Mouse (Mus musculus): ENCODE measurements at regions not wholly inside any gene's neighbourhood (a gene's known extent, or its start where the extent isn't known, plus 50 kb on each side); places are given as distances from the start of the nearest gene placed in this dataset.

DNA sequence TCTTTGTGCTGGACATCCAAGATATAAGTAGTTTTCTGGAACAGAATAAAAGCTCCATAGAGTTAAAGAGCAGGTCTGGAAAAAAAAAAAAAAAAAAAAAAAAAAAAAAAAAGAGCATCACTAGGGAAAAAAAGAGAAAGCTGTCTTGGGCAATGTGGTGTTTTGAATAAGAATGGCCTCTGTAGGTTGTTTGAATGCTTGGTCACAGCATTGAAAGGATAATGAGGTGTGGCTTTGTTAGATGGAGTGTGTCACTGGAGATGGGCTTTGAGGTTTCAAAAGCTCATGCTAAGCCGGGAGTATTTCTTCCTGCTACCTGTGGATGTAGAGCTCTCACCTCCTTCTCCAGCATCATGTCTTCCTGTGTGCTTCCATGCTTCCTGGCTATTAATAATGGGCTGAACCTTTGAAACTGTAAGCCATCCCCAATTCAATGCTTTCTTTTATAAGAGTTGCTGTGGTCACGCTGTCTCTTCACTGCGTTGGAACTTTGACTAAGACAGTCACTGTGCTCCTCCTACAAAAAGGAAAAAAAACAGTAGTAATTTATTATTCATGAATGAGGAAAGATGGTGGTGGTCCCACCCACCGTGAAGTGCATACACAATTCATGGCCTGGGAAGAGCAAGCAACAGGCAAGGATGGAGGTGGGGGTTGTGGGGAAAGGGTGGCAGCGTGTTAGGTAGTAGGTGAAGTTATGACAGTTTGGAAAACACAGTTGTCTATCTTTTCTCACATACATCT lies 283.2 kb upstream of the Tbc1d5 start:
- TF ChIP-seq CTCF (IDR thresholded peaks at IDR 0.05), result no peak
- ATAC-seq, result no peak
- in situ Hi-C loops (cut with MboI; ENCODE audit: low pct_unique_long_range_greater_than_20kb), result no loop called here
- DNase-seq (ENCODE audit: low read depth, low spot score), result no peak
- POLR2A ChIA-PET, result no interaction called here
- H3K27me3 ChIP-seq, result peaks cover 4% of the 10 kb centered on the region
- CTCF ChIA-PET, result no interaction called here

DNA sequence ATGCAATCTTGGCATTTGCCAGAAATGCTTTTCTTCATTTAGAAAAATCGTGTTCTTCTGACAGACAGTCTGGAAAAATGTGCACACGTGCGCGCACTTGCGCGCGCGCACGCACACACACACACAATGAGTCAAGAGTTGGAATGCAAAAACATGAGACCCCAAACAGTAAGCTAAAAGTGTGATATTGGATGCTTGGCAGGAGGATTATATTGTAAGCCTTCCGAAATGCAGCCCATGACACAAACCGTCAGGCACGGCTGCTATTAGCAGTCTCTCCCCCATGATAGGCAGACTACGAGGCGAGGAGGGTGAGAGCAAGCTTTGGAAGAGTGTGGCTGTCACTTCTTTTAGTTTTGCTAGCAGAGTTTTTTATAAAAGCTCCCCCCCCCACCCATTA lies 282.1 kb upstream of the Tbc1d5 start:
- peaks cover 7% of the 10 kb centered on the region for H3K27me3 ChIP-seq
- no peak for DNase-seq (ENCODE audit: low read depth, low spot score)
- in situ Hi-C loops (cut with MboI; ENCODE audit: low pct_unique_long_range_greater_than_20kb), result no loop called here
- TF ChIP-seq CTCF (IDR thresholded peaks at IDR 0.05), result no peak
- ATAC-seq, result no peak
- ChIA-PET CTCF (no interaction called here), POLR2A (no interaction called here)

DNA sequence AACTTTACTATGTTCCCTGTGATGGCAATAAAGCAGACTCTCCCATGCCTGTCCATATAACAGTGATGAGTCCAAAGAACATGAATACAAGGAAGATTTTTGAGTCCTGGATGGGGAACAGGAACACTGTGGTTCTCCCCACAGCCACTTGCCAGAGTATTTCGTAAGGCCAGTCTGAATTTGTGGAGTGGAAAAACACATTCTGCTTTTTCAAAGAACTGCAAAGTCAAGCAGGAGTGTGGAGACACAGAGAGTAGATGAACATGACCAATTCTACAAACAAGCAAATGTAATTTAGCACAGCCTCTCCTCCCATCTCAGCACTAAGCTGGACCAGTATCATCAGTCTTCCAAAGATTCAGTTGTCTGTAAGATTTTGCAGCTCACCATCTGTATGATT lies 280.0 kb upstream of the Tbc1d5 start:
- POLR2A ChIA-PET, result no interaction called here
- no peak for TF ChIP-seq CTCF (IDR thresholded peaks at IDR 0.05)
- in situ Hi-C loops (cut with MboI; ENCODE audit: low pct_unique_long_range_greater_than_20kb), result no loop called here
- ATAC-seq, result no peak
- no peak for DNase-seq (ENCODE audit: low read depth, low spot score)
- CTCF ChIA-PET, result no interaction called here
- peaks cover 7% of the 10 kb centered on the region for H3K27me3 ChIP-seq

DNA sequence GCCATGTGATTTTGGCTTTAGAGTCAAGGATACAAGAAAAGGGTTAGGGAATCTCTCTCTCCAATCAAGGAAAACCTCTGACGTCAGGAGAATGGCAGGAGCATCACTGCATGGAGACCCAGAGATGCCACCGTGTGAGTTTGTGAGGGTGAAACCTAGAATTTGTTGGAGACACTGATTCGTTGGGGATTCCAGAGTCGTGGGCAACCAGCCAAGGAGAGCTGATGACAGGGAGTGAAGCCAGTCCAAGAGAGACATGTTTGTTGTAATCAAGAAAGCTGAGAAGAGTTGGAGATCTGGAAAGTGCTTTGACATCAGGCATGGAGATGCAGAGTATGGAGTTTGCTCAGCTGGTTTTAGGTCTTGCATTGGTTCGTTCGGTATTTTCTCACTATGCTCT lies 236.6 kb upstream of the Tbc1d5 start:
- peaks cover under 1% of the 10 kb centered on the region for H3K27me3 ChIP-seq
- ChIA-PET POLR2A (no interaction called here), CTCF (no interaction called here)
- DNase-seq (ENCODE audit: low read depth, low spot score) (no peak), ATAC-seq (no peak)
- in situ Hi-C loops (cut with MboI; ENCODE audit: low pct_unique_long_range_greater_than_20kb), result no loop called here
- no peak for TF ChIP-seq CTCF (IDR thresholded peaks at IDR 0.05)

DNA sequence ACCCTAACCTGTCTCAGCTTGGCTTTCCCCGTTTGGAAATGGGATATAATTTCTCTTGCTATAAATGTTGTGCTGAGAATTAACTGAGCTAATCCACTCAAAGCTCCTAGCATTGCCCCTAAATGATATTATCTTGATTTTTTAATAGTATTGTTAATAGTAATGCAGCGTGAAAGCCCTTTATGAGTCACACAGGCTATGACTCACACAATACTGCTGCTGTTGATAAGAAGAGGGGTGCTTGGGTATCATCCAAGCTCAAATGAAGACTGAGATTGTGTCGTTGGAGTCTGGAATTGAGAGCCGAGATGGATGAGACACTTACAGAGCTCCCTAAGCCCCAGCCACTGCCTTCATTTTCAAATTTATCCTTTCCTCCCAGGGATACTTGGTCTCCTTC lies 235.2 kb upstream of the Tbc1d5 start:
- H3K27me3 ChIP-seq, result no peaks in the 10 kb centered on the region
- CTCF ChIA-PET, result no interaction called here
- no peak for TF ChIP-seq CTCF (IDR thresholded peaks at IDR 0.05)
- DNase-seq (ENCODE audit: low read depth, low spot score) (no peak), ATAC-seq (no peak)
- in situ Hi-C loops (cut with MboI; ENCODE audit: low pct_unique_long_range_greater_than_20kb), result no loop called here
- POLR2A ChIA-PET, result interaction anchor here (0.7 kb wide), 1 partner anchor 177 kb away, joined by 3 read pairs; no protein-coding TSS in a partner anchor

DNA sequence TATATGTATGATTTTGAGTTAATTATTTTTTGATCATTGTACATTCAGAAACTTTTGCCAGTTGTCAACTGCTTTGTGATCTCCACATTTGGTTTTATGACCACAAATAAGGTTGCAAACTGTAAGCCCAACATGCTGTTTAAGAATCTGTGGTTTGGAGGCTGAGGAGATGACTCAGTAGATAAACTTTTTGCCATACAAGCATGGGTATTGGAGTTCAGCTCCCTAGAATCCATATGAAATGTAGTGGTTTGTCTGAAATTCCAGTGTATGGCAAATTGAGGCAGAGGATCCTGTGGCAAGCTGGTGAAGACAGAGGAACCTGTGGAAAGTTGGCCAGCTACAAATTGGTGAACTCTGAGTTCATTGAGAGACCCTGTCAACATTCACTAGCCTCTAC lies 234.6 kb upstream of the Tbc1d5 start:
- in situ Hi-C loops (cut with MboI; ENCODE audit: low pct_unique_long_range_greater_than_20kb), result no loop called here
- CTCF ChIA-PET, result no interaction called here
- ATAC-seq, result no peak
- DNase-seq (ENCODE audit: low read depth, low spot score), result no peak
- POLR2A ChIA-PET, result interaction anchor here (0.7 kb wide), 2 partner anchors 18 to 176 kb away, joined by 3 to 4 read pairs; no protein-coding TSS in a partner anchor
- H3K27me3 ChIP-seq, result no peaks in the 10 kb centered on the region
- TF ChIP-seq CTCF (IDR thresholded peaks at IDR 0.05), result no peak

DNA sequence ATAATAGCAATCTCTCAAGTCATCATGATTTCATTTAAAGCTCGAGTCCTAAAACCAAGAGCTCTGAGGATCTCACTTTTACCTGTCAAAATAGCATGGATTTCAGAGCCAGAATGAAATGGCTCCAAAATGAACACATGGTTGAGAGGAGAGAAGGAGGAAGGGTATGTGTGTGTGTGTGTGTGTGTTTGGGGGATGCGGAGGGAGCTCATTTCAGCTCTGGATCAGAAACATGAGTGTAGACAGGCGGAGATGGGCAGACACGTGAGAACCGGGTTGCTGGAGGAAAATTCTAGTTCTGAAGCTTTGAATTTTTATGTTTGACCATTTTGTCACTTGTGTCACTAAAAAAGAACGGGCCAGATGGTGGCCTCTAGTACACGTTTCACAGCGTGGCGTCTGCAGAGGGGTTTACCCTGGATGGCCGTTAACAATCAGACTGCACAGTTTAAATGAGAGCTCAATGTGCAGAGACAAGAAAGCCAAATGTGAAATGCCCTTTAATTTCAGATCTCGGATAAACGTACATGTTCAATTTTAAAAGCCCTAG lies 232.5 kb upstream of the Tbc1d5 start:
- DNase-seq (ENCODE audit: low read depth, low spot score) (no peak), ATAC-seq (no peak)
- ChIA-PET CTCF (interaction anchor here (1.0 to 1.3 kb wide), 3 partner anchors 10 to 23 kb away, joined by 3 read pairs; no protein-coding TSS in a partner anchor), POLR2A (no interaction called here)
- no peak for TF ChIP-seq CTCF (IDR thresholded peaks at IDR 0.05)
- no peaks in the 10 kb centered on the region for H3K27me3 ChIP-seq
- in situ Hi-C loops (cut with MboI; ENCODE audit: low pct_unique_long_range_greater_than_20kb), result no loop called here

DNA sequence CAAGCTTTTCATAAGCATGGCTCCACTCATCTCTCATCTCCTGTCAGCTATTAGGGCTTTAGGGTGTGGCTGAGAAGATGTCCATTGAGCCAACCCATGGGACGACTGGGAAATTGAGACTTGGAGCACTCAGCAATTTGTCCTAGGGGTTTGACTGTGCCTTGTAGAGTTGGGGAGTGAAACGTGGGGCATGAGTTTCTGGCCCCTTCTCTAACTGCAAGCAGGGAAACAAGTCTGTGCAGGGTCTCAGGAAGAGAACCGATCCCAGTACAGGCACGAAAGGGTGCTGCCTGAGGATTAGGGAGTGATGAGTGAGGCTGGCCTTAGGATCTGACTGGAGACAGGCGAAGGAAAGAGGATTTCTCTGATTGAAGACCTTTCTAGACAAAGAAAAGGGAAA lies 229.7 kb upstream of the Tbc1d5 start:
- TF ChIP-seq CTCF (IDR thresholded peaks at IDR 0.05), result no peak
- H3K27me3 ChIP-seq, result no peaks in the 10 kb centered on the region
- in situ Hi-C loops (cut with MboI; ENCODE audit: low pct_unique_long_range_greater_than_20kb), result no loop called here
- DNase-seq (ENCODE audit: low read depth, low spot score) (no peak), ATAC-seq (no peak)
- POLR2A ChIA-PET, result no interaction called here
- CTCF ChIA-PET, result no interaction called here

DNA sequence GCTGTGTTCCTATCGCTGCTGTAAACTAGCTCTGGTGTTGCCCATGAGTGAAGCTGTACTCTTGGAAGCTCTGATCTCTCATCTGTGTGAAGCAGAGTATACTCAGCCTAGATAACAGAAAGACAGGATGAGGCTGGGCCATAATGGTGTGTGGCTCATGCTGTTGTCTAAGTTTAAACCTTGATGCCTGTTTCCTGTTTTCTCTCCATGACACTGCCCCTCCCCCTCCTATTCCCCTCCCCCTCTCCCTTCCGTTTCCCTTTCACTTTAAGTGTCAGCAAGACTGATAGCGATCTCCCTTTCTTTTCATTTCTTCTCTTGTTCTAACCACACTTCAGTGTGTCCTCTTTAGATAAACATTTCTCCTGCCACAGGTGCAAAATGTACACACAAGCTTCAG lies 229.2 kb upstream of the Tbc1d5 start:
- ATAC-seq, result no peak
- DNase-seq (ENCODE audit: low read depth, low spot score), result no peak
- H3K27me3 ChIP-seq, result no peaks in the 10 kb centered on the region
- CTCF ChIA-PET, result no interaction called here
- in situ Hi-C loops (cut with MboI; ENCODE audit: low pct_unique_long_range_greater_than_20kb), result no loop called here
- POLR2A ChIA-PET, result no interaction called here
- no peak for TF ChIP-seq CTCF (IDR thresholded peaks at IDR 0.05)

DNA sequence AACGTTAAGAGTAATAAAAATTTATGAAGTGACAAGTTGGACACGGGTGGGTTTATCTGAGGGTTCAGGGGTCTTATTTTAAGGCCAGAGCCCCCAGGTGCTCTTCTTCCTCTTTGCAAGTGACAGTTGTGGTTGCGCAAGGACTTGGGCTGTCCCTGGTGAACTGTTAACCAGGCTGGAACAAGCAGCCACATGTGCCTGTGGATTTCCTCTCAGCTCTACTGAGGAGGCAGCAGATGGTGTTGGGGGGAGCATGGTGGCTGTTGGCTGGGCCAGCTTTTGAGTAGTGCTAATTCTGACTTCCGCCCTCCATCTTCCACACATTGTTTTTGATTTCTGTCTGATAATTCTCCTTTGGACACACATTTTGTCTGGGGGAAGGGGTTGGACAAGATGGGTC lies 227.9 kb upstream of the Tbc1d5 start:
- no peak for DNase-seq (ENCODE audit: low read depth, low spot score)
- CTCF ChIA-PET, result no interaction called here
- no peak for ATAC-seq
- in situ Hi-C loops (cut with MboI; ENCODE audit: low pct_unique_long_range_greater_than_20kb), result no loop called here
- no peak for TF ChIP-seq CTCF (IDR thresholded peaks at IDR 0.05)
- POLR2A ChIA-PET, result no interaction called here
- peaks cover 3% of the 10 kb centered on the region for H3K27me3 ChIP-seq

DNA sequence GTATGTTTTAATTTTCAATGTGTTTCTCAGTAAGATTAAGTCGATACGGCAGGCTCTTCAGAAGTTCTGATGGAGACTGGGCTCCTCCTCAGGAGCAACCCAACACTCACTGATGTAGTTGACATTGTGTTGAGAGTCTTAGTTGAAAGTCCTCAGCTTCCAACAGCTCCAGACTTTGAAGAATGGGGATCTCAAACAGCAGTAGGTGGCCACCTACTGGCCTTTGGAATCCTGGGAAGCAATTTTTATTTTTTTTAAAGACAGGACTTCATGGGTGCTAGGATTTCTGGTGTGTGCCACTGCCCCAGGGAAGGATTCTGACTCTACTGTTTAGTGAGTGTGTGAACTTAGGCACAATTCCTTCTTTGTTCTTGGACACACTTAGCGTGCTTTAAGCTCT lies 225.9 kb upstream of the Tbc1d5 start:
- H3K27me3 ChIP-seq, result peaks cover 12% of the 10 kb centered on the region
- ChIA-PET CTCF (no interaction called here), POLR2A (no interaction called here)
- no peak for TF ChIP-seq CTCF (IDR thresholded peaks at IDR 0.05)
- DNase-seq (ENCODE audit: low read depth, low spot score) (no peak), ATAC-seq (no peak)
- in situ Hi-C loops (cut with MboI; ENCODE audit: low pct_unique_long_range_greater_than_20kb), result no loop called here

DNA sequence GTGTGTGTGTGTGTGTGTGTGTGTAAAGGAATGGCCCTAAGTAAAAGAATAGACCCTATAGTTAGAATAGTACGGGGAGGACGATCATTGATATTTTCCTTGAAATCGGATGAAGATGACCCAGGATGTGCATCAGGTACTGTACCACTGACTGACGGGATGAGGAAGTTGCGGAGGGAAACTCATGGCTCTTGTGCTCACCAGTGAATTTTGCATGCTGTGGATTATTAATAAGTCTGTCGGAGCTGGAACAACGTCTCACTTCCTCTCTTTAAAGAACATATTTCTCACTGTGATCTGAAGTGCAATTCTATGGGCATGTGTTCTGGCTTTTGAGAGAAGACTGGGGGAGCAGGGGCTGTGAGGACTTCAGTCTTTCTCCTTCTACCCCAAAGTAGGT lies 218.8 kb upstream of the Tbc1d5 start:
- POLR2A ChIA-PET, result no interaction called here
- in situ Hi-C loops (cut with MboI; ENCODE audit: low pct_unique_long_range_greater_than_20kb), result no loop called here
- H3K27me3 ChIP-seq, result peaks cover 19% of the 10 kb centered on the region
- DNase-seq (ENCODE audit: low read depth, low spot score) (no peak), ATAC-seq (no peak)
- CTCF ChIA-PET, result no interaction called here
- no peak for TF ChIP-seq CTCF (IDR thresholded peaks at IDR 0.05)
